Mouse (Mus musculus): ENCODE data around the gene AC131692.1. TPM values are rescaled to one million over a fixed set of nuclear protein-coding genes. Genes with fewer than 3 reads are reported as not detected.

AC131692.1 gene
- total RNA-seq, 2 experiments from 2014 or later, result 2.6 TPM; not detected in 1

DNA sequence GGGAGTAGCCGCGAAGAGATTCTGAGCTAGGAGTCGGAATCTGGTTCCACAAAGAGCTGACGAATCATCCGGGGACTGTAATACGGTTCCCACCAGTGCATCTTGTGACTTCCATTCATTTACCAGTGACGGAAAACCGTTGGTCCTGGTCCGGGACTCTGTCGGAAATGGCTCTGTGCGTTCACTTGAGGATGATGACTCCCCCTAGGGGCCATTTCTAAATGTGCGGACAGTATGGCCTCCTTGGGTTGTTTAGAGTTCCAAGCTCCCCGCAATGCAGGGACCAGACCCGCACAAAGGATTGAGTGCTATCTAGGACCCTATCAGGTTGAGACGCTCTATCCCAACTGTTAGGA, 47.2 kb downstream of the AC131692.1 start, which contains the start of gene Arl2:
Gene Arl2, minus strand, starts transcription at position 155 of the 356 bp plus-strand sequence.
- ATAC-seq (replicated peaks; ENCODE audit: low FRiP score, poor library complexity, severe bottlenecking), result peak; percentile 79

DNA sequence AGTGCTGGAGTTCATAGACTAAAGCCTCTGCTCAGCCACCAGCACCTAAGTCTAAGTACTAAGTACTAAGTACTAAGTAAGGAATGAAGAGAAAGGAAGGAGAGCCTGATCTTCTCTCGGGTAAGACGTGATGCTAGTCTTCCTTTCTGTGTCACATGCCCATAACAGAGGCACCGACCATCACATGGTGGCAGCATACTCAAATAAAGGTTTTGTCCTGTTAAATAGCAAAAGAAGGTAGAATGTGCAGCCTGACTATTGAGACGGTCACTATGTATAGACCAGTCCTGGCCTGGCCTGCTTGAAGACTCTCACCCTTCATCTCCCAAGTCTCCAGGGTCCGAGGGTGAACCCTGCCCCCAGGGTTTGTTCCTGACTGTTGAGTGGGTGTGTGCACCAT, 50.6 kb downstream of the AC131692.1 start:
- no peak for ATAC-seq (replicated peaks; ENCODE audit: low FRiP score, poor library complexity, severe bottlenecking)

Other genes with a start within 250 kb of the AC131692.1 start
Only the 30 nearest of the 31 such genes appear.
- 5.4 and 6.0 TPM in 2 replicates for gene Frmd8, start 219.1 kb upstream of the AC131692.1 start, total RNA-seq (2015; ENCODE audit: low replicate concordance)
- gene Frmd8, start 219.1 kb upstream of the AC131692.1 start, total RNA-seq (2017; ENCODE audit: low replicate concordance), result 4.2 and 6.8 TPM in 2 replicates
- 14.0 and 14.6 TPM in 2 replicates for gene Slc25a45, start 216.6 kb upstream of the AC131692.1 start, total RNA-seq (2015; ENCODE audit: low replicate concordance)
- 10.0 and 11.3 TPM in 2 replicates for gene Slc25a45, start 216.6 kb upstream of the AC131692.1 start, total RNA-seq (2017; ENCODE audit: low replicate concordance)
- 0.38 and 1.0 TPM in 2 replicates for gene Tigd3, start 200.3 kb upstream of the AC131692.1 start, total RNA-seq (2015; ENCODE audit: low replicate concordance)
- 3.1 and 6.1 TPM in 2 replicates for gene Tigd3, start 200.3 kb upstream of the AC131692.1 start, total RNA-seq (2017; ENCODE audit: low replicate concordance)
- gene Dpf2, start 181.4 kb upstream of the AC131692.1 start, total RNA-seq (2015; ENCODE audit: low replicate concordance), result 19.4 and 34.3 TPM in 2 replicates
- gene Dpf2, start 181.4 kb upstream of the AC131692.1 start, total RNA-seq (2017; ENCODE audit: low replicate concordance), result 58.8 and 71.4 TPM in 2 replicates
- 0.38 and 0.42 TPM in 2 replicates for gene Cdc42ep2, start 169.6 kb upstream of the AC131692.1 start, total RNA-seq (2015; ENCODE audit: low replicate concordance)
- gene Cdc42ep2, start 169.6 kb upstream of the AC131692.1 start, total RNA-seq (2017; ENCODE audit: low replicate concordance), result 0.42 TPM in 1 of 2 replicates, not detected in the other
- 24.5 and 44.0 TPM in 2 replicates for gene Pola2, start 130.2 kb upstream of the AC131692.1 start, total RNA-seq (2015; ENCODE audit: low replicate concordance)
- 30.8 and 38.7 TPM in 2 replicates for gene Pola2, start 130.2 kb upstream of the AC131692.1 start, total RNA-seq (2017; ENCODE audit: low replicate concordance)
- gene Slc22a20, start 108.3 kb upstream of the AC131692.1 start, total RNA-seq (2015; ENCODE audit: low replicate concordance), result not detected in 2 replicates
- not detected in 2 replicates for gene Slc22a20, start 108.3 kb upstream of the AC131692.1 start, total RNA-seq (2017; ENCODE audit: low replicate concordance)
- 18.1 and 23.8 TPM in 2 replicates for gene Capn1, start 78.5 kb upstream of the AC131692.1 start, total RNA-seq (2015; ENCODE audit: low replicate concordance)
- 34.8 and 43.7 TPM in 2 replicates for gene Capn1, start 78.5 kb upstream of the AC131692.1 start, total RNA-seq (2017; ENCODE audit: low replicate concordance)
- 35.5 and 43.0 TPM in 2 replicates for gene Syvn1, start 47.8 kb upstream of the AC131692.1 start, total RNA-seq (2015; ENCODE audit: low replicate concordance)
- 9.9 and 16.0 TPM in 2 replicates for gene Syvn1, start 47.8 kb upstream of the AC131692.1 start, total RNA-seq (2017; ENCODE audit: low replicate concordance)
- 10.0 and 15.3 TPM in 2 replicates for gene Mrpl49, start 36.6 kb upstream of the AC131692.1 start, total RNA-seq (2015; ENCODE audit: low replicate concordance)
- 8.1 and 10.2 TPM in 2 replicates for gene Mrpl49, start 36.6 kb upstream of the AC131692.1 start, total RNA-seq (2017; ENCODE audit: low replicate concordance)
- 503 and 517 TPM in 2 replicates for gene Fau, start 36.6 kb upstream of the AC131692.1 start, total RNA-seq (2015; ENCODE audit: low replicate concordance)
- 317 and 511 TPM in 2 replicates for gene Fau, start 36.6 kb upstream of the AC131692.1 start, total RNA-seq (2017; ENCODE audit: low replicate concordance)
- 1.3 and 2.7 TPM in 2 replicates for gene Znhit2, start 33.2 kb upstream of the AC131692.1 start, total RNA-seq (2015; ENCODE audit: low replicate concordance)
- 2.5 and 6.3 TPM in 2 replicates for gene Znhit2, start 33.2 kb upstream of the AC131692.1 start, total RNA-seq (2017; ENCODE audit: low replicate concordance)
- gene Tm7sf2, start 26.0 kb upstream of the AC131692.1 start, total RNA-seq (2015; ENCODE audit: low replicate concordance), result 1.2 and 2.3 TPM in 2 replicates
- gene Tm7sf2, start 26.0 kb upstream of the AC131692.1 start, total RNA-seq (2017; ENCODE audit: low replicate concordance), result 0.98 and 4.2 TPM in 2 replicates
- 16.3 and 21.3 TPM in 2 replicates for gene Vps51, start 17.2 kb upstream of the AC131692.1 start, total RNA-seq (2015; ENCODE audit: low replicate concordance)
- gene Vps51, start 17.2 kb upstream of the AC131692.1 start, total RNA-seq (2017; ENCODE audit: low replicate concordance), result 12.3 and 13.4 TPM in 2 replicates
- gene Tmem262, start 14.4 kb upstream of the AC131692.1 start, total RNA-seq (2015; ENCODE audit: low replicate concordance), result not detected in 2 replicates
- gene Tmem262, start 14.4 kb upstream of the AC131692.1 start, total RNA-seq (2017; ENCODE audit: low replicate concordance), result not detected in 2 replicates
- gene Gm28374, start 12.2 kb upstream of the AC131692.1 start, total RNA-seq (2015; ENCODE audit: low replicate concordance), result not detected in 2 replicates
- gene Gm28374, start 12.2 kb upstream of the AC131692.1 start, total RNA-seq (2017; ENCODE audit: low replicate concordance), result not detected in 2 replicates
- 0.77 and 3.8 TPM in 2 replicates for gene Zfpl1, start 9.5 kb upstream of the AC131692.1 start, total RNA-seq (2015; ENCODE audit: low replicate concordance)
- 5.0 and 7.8 TPM in 2 replicates for gene Zfpl1, start 9.5 kb upstream of the AC131692.1 start, total RNA-seq (2017; ENCODE audit: low replicate concordance)
- gene Cdca5, start 9.4 kb upstream of the AC131692.1 start, total RNA-seq (2015; ENCODE audit: low replicate concordance), result 10.2 and 21.3 TPM in 2 replicates
- 8.1 and 11.6 TPM in 2 replicates for gene Cdca5, start 9.4 kb upstream of the AC131692.1 start, total RNA-seq (2017; ENCODE audit: low replicate concordance)
- 0.58 and 1.0 TPM in 2 replicates for gene Naaladl1, start 11.4 kb downstream of the AC131692.1 start, total RNA-seq (2015; ENCODE audit: low replicate concordance)
- 0.26 TPM in 1 of 2 replicates, not detected in the other for gene Naaladl1, start 11.4 kb downstream of the AC131692.1 start, total RNA-seq (2017; ENCODE audit: low replicate concordance)
- 6.3 and 10.2 TPM in 2 replicates for gene Sac3d1, start 24.2 kb downstream of the AC131692.1 start, total RNA-seq (2015; ENCODE audit: low replicate concordance)
- gene Sac3d1, start 24.2 kb downstream of the AC131692.1 start, total RNA-seq (2017; ENCODE audit: low replicate concordance), result 3.7 and 6.1 TPM in 2 replicates
- gene Snx15, start 33.9 kb downstream of the AC131692.1 start, total RNA-seq (2015; ENCODE audit: low replicate concordance), result 115 and 175 TPM in 2 replicates
- gene Snx15, start 33.9 kb downstream of the AC131692.1 start, total RNA-seq (2017; ENCODE audit: low replicate concordance), result 111 and 128 TPM in 2 replicates
- gene Batf2, start 46.6 kb downstream of the AC131692.1 start, total RNA-seq (2015; ENCODE audit: low replicate concordance), result not detected in 2 replicates
- 2.4 TPM in 1 of 2 replicates, not detected in the other for gene Batf2, start 46.6 kb downstream of the AC131692.1 start, total RNA-seq (2017; ENCODE audit: low replicate concordance)
- gene Arl2, start 47.1 kb downstream of the AC131692.1 start, total RNA-seq (2015; ENCODE audit: low replicate concordance), result 3.7 and 11.9 TPM in 2 replicates
- 3.7 and 5.3 TPM in 2 replicates for gene Arl2, start 47.1 kb downstream of the AC131692.1 start, total RNA-seq (2017; ENCODE audit: low replicate concordance)
- gene Majin, start 90.0 kb downstream of the AC131692.1 start, total RNA-seq (2015; ENCODE audit: low replicate concordance), result not detected in 2 replicates
- not detected in 2 replicates for gene Majin, start 90.0 kb downstream of the AC131692.1 start, total RNA-seq (2017; ENCODE audit: low replicate concordance)
- gene Gpha2, start 132.0 kb downstream of the AC131692.1 start, total RNA-seq (2015; ENCODE audit: low replicate concordance), result not detected in 2 replicates
- gene Gpha2, start 132.0 kb downstream of the AC131692.1 start, total RNA-seq (2017; ENCODE audit: low replicate concordance), result not detected in 2 replicates
- 45.5 and 51.0 TPM in 2 replicates for gene Ppp2r5b, start 141.5 kb downstream of the AC131692.1 start, total RNA-seq (2015; ENCODE audit: low replicate concordance)
- gene Ppp2r5b, start 141.5 kb downstream of the AC131692.1 start, total RNA-seq (2017; ENCODE audit: low replicate concordance), result 117 and 295 TPM in 2 replicates
- 32.4 and 33.4 TPM in 2 replicates for gene Atg2a, start 147.2 kb downstream of the AC131692.1 start, total RNA-seq (2015; ENCODE audit: low replicate concordance)
- 32.2 and 39.0 TPM in 2 replicates for gene Atg2a, start 147.2 kb downstream of the AC131692.1 start, total RNA-seq (2017; ENCODE audit: low replicate concordance)
- 12.7 and 13.2 TPM in 2 replicates for gene Ehd1, start 182.3 kb downstream of the AC131692.1 start, total RNA-seq (2015; ENCODE audit: low replicate concordance)
- 25.8 and 25.9 TPM in 2 replicates for gene Ehd1, start 182.3 kb downstream of the AC131692.1 start, total RNA-seq (2017; ENCODE audit: low replicate concordance)
- gene Cdc42bpg, start 212.0 kb downstream of the AC131692.1 start, total RNA-seq (2015; ENCODE audit: low replicate concordance), result 0.21 TPM in 1 of 2 replicates, not detected in the other
- 0.17 and 0.70 TPM in 2 replicates for gene Cdc42bpg, start 212.0 kb downstream of the AC131692.1 start, total RNA-seq (2017; ENCODE audit: low replicate concordance)
- gene Men1, start 240.6 kb downstream of the AC131692.1 start, total RNA-seq (2015; ENCODE audit: low replicate concordance), result 6.0 and 7.3 TPM in 2 replicates
- gene Men1, start 240.6 kb downstream of the AC131692.1 start, total RNA-seq (2017; ENCODE audit: low replicate concordance), result 2.5 and 9.6 TPM in 2 replicates

All from erythroblast, adult 5-6 weeks (primary cell).